Mouse (Mus musculus) spleen, postnatal 36 days (tissue): ENCODE measurements around the gene Scarf2.
A peak's percentile ranks its signal among the peaks of the same experiment; 100 is the strongest.

Source experiments
- DNase-seq, 2 experiments: peaks; one replicate each; pipeline ENCODE4 v3.0.0; 2022; ENCODE audit warnings: low spot score in 2 of 2, mixed read lengths in 1 of 2

The Scarf2 gene

DNA sequence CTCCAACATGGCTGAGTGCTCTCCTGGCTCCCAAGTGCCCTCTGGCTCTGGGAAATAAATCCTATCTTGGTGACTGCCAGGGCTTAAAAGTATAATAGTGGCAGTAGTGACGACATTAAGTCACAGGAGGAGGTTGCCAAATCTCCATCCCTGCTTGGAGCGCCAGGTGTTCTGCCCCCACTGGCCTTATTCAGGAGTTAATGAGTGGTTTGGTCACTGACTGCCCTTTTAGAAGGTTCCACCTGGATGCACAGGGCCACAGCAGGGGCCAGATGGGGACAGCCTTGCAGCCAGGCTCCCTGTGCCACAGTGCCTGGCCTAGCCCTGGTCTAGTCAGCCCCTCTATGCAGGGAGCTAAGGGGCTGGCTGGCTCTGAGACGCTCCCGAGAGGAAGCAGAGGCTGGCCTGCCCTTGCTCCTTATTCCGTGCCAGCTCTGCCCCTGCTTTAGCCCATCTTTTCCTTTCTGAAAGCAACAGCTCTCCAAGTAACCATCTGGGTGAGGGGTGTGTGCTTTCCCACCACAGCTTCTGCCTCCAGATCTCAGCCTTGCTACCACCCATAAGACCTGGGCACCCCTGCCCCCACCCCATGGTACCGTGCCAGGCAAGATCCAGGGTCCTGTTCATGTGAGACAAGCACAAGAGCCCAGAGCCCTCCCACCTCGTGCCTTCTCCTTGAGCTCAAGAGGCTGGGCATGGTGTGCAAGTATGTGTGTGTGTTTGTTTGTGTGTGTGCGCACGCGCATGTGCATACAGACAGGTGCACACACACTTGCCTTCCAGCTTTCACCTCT lies 33.5 kb downstream of the Scarf2 start:
- no peak for DNase-seq

DNA sequence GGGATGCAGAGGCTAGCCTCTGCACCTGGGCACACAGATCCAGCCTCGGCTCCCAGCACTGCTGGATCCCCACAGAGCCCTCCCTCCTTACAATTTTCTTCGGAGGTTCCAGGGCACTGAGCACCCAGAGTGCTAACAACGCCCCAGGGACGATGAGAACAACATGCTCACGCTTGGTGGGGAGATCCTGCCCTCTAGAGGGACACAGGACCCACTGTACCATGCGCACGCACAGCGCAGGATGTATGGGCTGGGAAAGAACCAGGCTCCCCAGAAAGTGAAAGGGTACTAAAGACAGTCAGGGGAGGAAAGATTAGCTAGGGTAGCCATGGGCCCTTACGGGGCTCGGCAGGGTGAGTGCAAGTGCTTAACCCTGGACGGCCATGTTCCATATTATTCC lies 34.7 kb downstream of the Scarf2 start:
- DNase-seq: no peak

DNA sequence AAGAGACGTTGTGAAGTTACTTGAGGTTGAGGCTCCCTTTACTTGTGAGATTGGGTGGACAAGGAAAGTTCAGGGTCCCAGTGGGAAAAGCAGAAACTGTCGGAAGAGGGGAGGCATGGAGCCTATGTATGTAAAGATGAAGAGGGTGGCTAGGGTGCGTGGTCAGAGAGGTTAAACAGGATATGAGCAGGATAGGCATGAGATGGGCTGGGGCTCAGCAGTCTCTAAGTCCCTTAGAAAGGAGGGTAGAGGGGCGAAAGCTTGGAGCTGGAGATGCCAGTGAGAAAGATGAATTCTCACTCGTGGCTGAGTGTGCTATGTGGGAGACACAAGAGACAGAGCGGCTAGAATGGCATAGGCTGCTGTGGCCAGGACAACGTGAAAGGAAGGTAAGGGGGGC lies 35.7 kb downstream of the Scarf2 start, which contains the start of gene B830017H08Rik:
Gene B830017H08Rik (plus strand): TSS at position 301 of the 400 bp plus-strand sequence.
- no peak for DNase-seq

DNA sequence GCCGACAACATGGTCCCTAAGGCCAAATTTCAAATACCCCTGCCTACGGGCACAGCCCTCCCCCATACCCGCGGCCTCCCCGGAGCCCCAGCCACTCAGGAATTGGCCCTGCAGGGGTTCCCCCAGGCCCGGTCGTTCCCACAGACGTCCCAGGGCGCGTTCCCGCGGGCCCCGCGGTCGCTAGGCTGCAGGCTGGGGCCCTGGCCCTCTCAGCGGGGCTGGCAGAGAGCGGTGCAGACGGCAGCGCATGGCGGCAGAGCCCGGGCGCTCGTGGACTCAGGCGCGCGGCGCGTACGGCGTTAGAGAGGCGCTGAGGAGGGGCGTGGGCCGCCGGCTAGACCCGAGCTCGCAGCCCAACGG lies 36.2 kb downstream of the Scarf2 start:
- no peak for DNase-seq

DNA sequence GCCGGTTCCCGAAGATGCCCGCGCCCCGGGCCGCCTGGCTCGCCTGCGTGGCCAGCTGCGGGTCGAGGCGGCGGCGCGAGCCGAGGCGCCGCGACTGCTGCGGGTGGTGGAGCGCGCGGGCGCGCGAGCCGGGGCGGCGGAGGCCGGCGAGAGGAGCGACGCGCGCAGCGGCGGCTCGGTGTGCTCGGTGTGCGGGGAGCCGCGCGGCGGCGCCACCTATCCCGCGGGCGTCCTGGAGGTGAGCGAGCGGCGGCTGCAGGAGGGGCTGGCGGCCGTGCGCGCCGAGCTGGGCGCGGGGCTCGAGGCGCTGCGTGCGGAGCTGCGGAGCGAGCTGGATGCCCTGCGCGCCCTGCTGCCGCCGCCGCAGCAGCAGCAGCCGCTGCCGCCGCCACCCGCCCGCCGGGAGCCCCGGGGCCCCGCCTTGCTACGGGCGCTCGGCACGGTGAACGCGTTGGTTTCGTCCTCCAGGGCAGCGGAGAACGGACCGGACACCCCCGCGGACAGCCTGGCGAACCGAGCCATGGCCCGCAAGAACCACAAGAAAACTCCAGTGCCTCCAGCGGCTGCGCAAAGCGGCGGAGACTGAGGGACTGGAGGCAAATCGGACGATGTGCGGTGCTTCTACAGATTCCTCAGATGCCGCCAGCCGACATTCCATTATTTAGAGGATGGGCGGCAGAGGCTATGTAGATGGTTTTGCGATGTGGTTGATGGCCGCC lies 36.8 kb downstream of the Scarf2 start:
- DNase-seq: no peak

DNA sequence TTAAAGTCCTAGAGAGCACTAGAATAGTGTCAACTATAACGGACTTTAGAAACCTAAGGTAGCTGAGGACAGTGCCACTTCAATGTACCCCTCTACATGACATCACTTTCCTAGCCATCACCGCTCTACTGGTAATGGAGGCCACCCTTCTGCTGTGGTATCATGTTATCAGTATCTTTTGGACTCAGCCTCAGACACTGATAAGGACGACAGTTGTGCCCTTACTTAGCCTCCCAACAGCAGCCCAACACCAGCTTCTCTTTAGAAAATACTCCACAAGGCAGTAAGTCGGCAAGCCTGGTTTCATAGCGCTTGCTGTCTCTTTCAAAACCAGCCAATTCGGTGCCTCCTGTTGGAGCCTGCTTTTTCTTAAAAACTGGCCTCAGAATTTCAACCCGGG lies 37.5 kb downstream of the Scarf2 start:
- no peak for DNase-seq

DNA sequence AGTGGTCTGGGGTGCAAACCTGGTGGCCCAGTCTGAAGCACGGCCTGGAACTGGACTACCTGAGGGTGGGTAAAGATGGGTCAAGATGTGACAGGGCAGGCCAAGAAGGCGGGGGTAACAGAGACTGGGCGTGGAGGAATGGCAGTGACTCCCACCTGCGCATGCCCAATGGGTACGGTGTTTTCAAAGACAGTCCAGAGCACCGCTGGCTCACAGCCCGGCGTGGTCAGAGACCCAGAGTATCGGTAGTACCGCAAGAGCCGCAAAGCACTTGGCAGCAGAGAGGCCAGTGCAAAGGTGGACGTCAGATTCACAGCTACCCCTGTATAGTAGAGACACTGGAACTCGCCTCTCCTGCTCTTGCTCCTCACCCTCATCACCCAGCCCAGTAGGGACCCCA lies 38.4 kb downstream of the Scarf2 start:
- DNase-seq: no peak

DNA sequence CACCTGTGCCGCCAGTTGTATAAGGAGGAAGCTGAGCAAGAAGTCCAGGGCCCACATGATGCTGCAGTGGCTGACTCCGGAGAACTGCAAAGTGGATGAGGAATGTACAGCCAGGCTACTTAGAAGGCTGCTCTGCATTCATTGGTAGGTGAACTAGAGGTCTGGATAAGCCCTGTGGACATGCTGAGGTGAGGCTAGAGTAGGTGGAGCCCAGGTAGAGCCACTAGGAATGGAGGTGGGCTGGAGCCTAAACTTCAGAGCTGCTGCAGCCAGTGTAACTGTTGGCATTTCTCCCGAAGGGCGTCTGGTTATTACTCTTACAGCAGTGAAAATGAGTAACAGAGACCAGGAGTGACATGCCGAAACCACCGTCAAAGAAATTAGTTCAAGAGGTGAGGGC lies 41.0 kb downstream of the Scarf2 start, which contains the start of gene Car15:
Gene Car15 (minus strand): TSS at position 314 of the 400 bp plus-strand sequence.
- no peak for DNase-seq

DNA sequence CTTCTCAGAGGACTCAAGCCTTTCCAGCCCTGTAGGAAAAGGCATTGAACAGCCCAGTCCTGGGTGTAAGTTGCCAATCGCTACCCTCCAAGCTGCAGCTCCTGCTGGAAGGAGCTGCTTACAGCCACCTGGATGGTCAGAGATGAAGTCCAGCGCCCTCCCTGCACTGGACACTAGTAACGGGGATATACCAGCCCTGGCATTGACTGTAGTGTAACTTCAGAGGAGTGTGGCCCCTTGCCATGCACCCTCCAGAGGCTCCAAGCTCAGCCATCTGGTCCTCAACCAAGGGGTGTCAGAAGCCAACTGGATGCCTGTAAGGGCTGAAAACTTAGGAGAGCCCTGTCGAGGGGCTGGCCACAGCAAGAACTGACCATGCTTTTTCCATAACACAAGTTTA lies 42.9 kb downstream of the Scarf2 start:
- DNase-seq: no peak

DNA sequence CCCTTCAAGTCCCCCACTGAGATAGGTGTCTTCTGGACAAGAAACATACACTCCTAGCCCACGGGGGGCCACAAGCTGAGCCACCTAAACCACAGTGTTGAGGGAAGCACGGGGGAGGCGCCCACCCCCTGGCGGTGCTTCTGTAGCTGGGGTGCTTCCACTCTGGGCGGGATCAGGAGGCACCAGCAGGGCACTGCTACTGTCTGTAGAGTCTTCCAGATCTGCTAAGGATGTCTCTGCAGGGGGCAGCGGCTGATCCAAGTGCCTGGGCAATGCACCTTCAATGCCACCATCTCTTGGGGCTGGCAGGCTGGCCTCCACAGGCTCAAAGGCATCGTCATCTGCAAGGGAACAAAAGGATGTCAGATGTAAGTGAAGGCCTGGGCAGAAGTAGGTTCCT lies 45.4 kb downstream of the Scarf2 start:
- no peak for DNase-seq

DNA sequence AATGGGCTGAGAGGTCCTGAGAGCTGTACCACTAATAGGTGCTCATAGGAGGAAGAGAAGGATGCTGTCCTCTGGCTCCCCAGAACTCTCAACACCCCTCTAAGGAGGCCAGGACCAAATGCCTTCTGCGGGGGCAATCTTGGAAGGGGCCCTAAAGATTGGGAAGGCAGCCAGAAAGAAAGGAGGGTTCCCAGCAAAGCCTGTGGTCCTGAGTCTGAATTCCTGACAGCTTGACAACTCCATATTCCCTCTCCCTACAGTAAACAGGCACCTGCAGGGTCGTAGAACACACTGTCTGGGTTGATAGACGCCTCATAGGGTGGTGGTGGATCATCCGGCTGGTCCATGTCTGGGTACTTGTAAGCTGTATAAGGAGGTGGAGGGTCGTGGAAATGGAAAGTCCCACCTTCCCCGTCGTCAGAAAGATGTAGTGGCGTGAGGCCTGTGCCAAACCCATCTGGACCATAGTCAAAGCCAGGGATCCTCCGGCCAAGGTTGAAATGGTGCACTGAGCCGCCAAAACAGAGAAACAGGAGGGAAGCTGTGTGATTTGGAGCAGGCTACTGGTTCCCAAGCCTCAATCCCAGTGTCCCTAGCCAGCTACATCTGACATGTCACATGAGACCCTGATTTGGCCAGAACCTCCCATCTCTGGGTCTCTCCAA lies 46.8 kb downstream of the Scarf2 start:
- DNase-seq: no peak

DNA sequence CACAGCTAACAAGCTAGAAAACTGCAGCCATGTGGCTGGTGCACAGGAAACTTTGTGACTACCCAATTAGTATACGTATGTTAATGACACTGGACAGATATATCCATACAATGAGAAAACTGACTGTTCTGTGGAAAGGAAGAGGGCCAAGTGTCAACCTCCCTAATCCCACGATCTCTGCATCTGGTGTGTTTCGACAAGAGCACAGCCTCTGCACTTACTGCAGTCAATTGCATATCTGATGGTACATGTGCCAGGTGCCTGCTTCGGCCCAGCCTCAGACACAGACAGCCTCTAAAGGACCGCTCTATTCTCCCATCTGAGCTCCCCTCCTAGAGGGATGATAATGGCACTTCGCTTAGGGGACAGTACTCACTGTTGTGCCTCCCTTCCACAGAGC lies 51.3 kb downstream of the Scarf2 start:
- DNase-seq: no peak

DNA sequence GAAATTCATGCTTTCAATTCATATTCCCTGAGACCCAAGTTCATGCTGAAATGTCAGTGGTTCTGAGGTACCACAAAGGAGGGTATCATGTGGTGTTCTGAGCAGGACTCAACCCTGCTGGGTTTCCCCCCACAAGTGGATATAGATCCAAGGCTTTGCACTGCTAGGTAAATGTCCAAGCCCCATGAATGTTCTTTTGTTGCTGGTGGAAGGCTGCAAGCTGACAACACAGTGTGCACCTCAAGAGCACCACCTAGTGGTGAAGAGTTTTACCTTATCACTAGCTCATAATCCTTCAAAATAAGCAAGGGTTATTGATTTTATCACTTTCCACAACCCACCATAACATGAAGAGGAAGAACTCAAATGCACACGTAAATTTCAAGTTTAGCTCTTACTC lies 51.8 kb downstream of the Scarf2 start:
- peak in 1 of 2 experiments; percentile 18 for DNase-seq

DNA sequence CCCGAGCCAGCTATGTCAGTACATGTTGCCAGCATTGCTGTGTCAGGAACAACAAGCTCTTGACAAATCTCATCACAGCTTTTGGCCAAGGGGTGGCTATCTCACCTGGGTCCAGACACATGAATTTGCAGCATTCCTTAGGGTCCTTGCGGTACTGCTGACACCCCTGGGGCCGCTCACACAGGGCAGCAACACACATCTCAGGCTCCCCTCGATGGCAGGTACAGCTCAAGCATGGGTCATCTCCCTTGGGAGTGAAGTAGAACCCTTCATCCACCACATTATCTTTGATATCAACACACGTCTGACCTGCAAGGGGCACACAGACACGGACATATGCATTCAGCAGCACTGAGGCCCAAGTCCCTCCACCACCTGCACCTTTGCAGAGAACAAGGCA lies 52.4 kb downstream of the Scarf2 start:
- DNase-seq: no peak

DNA sequence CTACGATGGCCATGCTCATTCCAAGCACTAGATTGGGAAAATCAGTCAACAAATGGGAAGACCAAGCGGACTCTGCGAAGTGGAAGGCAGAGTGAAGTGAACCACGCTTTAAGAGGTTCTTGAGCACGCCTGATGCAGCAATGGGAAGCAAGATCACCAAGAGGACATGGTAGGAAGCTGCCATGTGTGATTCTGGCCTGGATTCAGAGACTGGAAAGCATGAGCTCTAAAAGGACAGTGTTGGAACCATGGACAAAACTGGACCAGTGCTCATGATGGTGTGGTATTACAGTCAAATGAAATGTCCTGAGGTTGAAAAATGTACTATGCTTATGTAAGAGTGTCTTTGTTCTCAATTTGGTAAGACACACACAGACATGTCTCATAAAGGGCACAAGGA lies 54.2 kb downstream of the Scarf2 start:
- DNase-seq: no peak

DNA sequence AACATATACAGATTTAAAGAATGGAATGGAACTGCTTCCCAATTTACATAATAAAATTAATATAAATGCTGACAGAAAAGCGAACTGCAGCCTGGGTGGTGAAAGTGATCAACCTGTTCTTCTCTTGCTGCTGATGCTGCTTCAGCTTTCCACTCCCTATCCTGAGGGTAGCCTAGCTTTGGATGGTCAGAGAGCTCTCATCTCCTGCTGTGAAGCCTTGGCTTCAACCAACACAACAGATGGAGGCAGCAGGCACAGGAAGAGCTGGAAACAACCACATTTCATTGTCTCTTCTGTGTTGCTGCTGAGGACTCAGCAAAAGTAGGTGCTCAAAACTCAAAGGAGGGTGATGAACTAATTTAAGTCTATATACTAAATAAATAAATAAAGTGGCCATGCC lies 54.8 kb downstream of the Scarf2 start:
- no peak for DNase-seq

DNA sequence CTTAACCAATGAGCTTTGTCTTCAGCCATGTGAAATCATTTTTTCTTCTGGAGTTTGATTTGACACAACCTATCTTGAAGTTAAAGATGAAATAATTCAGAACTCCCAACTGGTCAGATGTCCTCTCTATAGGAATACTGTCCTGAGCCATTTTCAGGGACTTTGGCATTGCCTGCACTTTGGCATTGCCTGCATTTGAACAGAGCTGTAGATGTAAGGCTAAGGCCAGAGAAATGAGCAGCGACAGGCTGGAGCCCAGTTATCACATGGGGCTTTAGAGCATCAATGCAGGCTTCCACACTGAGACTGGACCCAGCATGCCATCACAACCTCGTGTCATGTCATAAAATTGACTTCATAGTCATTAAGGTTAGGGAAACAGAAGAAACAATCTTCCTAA lies 56.2 kb downstream of the Scarf2 start:
- no peak for DNase-seq

DNA sequence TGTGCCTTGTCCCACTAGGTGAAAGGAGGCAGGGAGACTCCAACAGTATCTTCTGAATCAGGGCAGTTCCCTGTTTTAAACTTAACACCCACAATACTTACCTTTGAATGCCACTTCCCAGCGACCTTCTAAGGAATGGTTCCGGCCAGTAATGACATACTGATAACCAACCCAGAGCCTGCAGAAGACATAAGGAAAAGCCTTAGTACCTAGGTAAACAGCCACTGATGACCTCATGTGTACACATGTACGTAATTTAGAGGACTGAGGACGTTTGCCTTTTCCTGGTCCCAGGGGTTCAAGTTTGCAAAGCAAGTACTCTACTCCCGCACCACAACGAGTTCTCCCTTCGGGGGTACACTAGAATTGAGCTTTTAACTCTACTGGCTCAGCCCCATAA lies 60.1 kb downstream of the Scarf2 start:
- no peak for DNase-seq
